Mouse (Mus musculus) G1E-ER4 (cell line): Measurements from ENCODE around the gene Miga1. TPM values are rescaled to one million over a fixed set of nuclear protein-coding genes. Genes with fewer than 3 reads are reported as not detected.

Experiments
- GATA1 ChIP-seq: IDR thresholded peaks from one replicate; pipeline ENCODE4 v1.8.0; 2012; ENCODE audit warnings: low read length, inconsistent platforms
- polyA plus RNA-seq: library from polyadenylated mRNA; stranded (reverse); fragments of >175 nt; gene quantifications from 2 replicates; pipeline ENCODE4 v1.2.3, GENCODE M21; 2012

Gene Miga1
- polyA plus RNA-seq, 1 experiment, result 40.2 TPM

GRCm38 (mm10) chr3:152272974-152273685 is 67.1 kb downstream of the Miga1 start:
- no peak for TF ChIP-seq GATA1

- TF ChIP-seq GATA1, result no peak
Measured at GRCm38 (mm10) chr3:152271876-152272275, 68.3 kb downstream of the Miga1 start.

GRCm38 (mm10) chr3:152271071-152271710 is 69.0 kb downstream of the Miga1 start:
- TF ChIP-seq GATA1, result no peak

- no peak for TF ChIP-seq GATA1
Measured at GRCm38 (mm10) chr3:152268099-152268498, 72.1 kb downstream of the Miga1 start.

GRCm38 (mm10) chr3:152266036-152266421 is 74.2 kb downstream of the Miga1 start, which contains the start of gene Nexn:
Gene Nexn, minus strand, starts transcription at chr3:152266350.
- no peak for TF ChIP-seq GATA1

GRCm38 (mm10) chr3:152265351-152266035 is 74.7 kb downstream of the Miga1 start:
- TF ChIP-seq GATA1, result no peak

GRCm38 (mm10) chr3:152264830-152265229 is 75.4 kb downstream of the Miga1 start:
- no peak for TF ChIP-seq GATA1

- no peak for TF ChIP-seq GATA1
Measured at GRCm38 (mm10) chr3:152264374-152264773, 75.8 kb downstream of the Miga1 start.

GRCm38 (mm10) chr3:152261948-152262347 is 78.3 kb downstream of the Miga1 start:
- TF ChIP-seq GATA1, result no peak

- TF ChIP-seq GATA1, result no peak
Measured at GRCm38 (mm10) chr3:152261436-152261835, 78.8 kb downstream of the Miga1 start.

GRCm38 (mm10) chr3:152260362-152260761 is 79.8 kb downstream of the Miga1 start:
- no peak for TF ChIP-seq GATA1

- no peak for TF ChIP-seq GATA1
Measured at GRCm38 (mm10) chr3:152257528-152257927, 82.7 kb downstream of the Miga1 start.

GRCm38 (mm10) chr3:152250487-152250886 is 89.7 kb downstream of the Miga1 start:
- TF ChIP-seq GATA1, result no peak

- TF ChIP-seq GATA1, result no peak
Measured at GRCm38 (mm10) chr3:152247708-152248107, 92.5 kb downstream of the Miga1 start.

- TF ChIP-seq GATA1, result no peak
Measured at GRCm38 (mm10) chr3:152245273-152245910, 94.8 kb downstream of the Miga1 start.

- no peak for TF ChIP-seq GATA1
Measured at GRCm38 (mm10) chr3:152243304-152243703, 96.9 kb downstream of the Miga1 start.

- no peak for TF ChIP-seq GATA1
Measured at GRCm38 (mm10) chr3:152241098-152241497, 99.1 kb downstream of the Miga1 start.
